Mouse (Mus musculus): ENCODE measurements around the gene Avpr2.

- TF ChIP-seq POLR2A (IDR thresholded peaks at IDR 0.05; ENCODE audit: control insufficient read depth, low read depth, low read length) (no peak), CTCF (IDR thresholded peaks at IDR 0.05; ENCODE audit: control insufficient read depth, insufficient read depth, insufficient replicate concordance, low read depth, low read length) (no peak)
Observed at GRCm38 (mm10) chrX:73892833-73893232, 931 bp downstream of the Avpr2 start.

All from testis, adult 2 months (tissue).